Mouse (Mus musculus) heart, embryonic 15.5 days (tissue): ENCODE measurements at regions not wholly inside any gene's neighbourhood (a gene's known extent, or its start where the extent isn't known, plus 50 kb on each side); places are given as distances from the start of the nearest gene placed in this dataset. TPM values are rescaled to one million over a fixed set of nuclear protein-coding genes. Genes with fewer than 3 reads are reported as not detected.
A peak's percentile ranks its signal among the peaks of the same experiment; 100 is the strongest.

ENCODE experiments used
- ATAC-seq: fragments of 200-750 bp; cut with Nextera tagmentation; replicated peaks from 2 replicates; pipeline ENCODE4 v1.8.0; 2017; ENCODE audit warnings: low read depth, moderate TSS enrichment; ENCODE audit not compliant: insufficient number of reproducible peaks, insufficient read depth, low FRiP score
- H3K27ac ChIP-seq: fragments of 300-500 bp; sonication (generic); 2 replicates; pipeline ENCODE4 v1.5.1; 2015; ENCODE audit warnings: mild to moderate bottlenecking, inconsistent platforms
- H3K27me3 ChIP-seq: fragments of 300-500 bp; sonication (generic); 2 replicates; pipeline ENCODE4 v1.6.1; 2015; ENCODE audit warnings: inconsistent platforms
- H3K36me3 ChIP-seq: fragments of 300-500 bp; sonication (generic); 2 replicates; pipeline ENCODE4 v1.6.1; 2015; ENCODE audit warnings: mild to moderate bottlenecking, inconsistent platforms
- H3K4me1 ChIP-seq: fragments of 300-500 bp; sonication (generic); replicated peaks from 2 replicates; pipeline ENCODE4 v1.6.1; 2015; ENCODE audit warnings: inconsistent platforms
- H3K4me2 ChIP-seq: fragments of 300-500 bp; sonication (generic); 2 replicates; pipeline ENCODE4 v1.6.1; 2015; ENCODE audit warnings: inconsistent platforms, mild to moderate bottlenecking, moderate library complexity
- H3K4me3 ChIP-seq: fragments of 300-500 bp; sonication (generic); 2 replicates; pipeline ENCODE4 v1.5.1; 2015; ENCODE audit warnings: mild to moderate bottlenecking, inconsistent platforms
- H3K9ac ChIP-seq: fragments of 300-500 bp; sonication (generic); 2 replicates; pipeline ENCODE4 v1.6.1; 2015; ENCODE audit warnings: mild to moderate bottlenecking, inconsistent platforms
- H3K9me3 ChIP-seq: fragments of 300-500 bp; sonication (generic); replicated peaks from 2 replicates; pipeline ENCODE4 v1.6.1; 2016; ENCODE audit warnings: inconsistent platforms
- WGBS: fragments of 180-500 bp; shearing (Covaris S2); methylation state at CpG from one replicate; pipeline ENCODE4 v1.1.7; 2015; ENCODE audit warnings: mixed read lengths; 5-methylcytosine and 5-hydroxymethylcytosine counted together
- microRNA-seq: library from miRNA; unstranded; fragments of <30 nt; microRNA quantifications from one replicate; pipeline ENCODE4, GENCODE M21; 2016

GRCm38 (mm10) chr7:115392520-115392919 is 646.1 kb downstream of the Sox6 start:
- 0 out of 2 replicates have a peak, but pooled peaks cover 4% of the 10 kb centered on the region for H3K4me1 ChIP-seq
- H3K9ac ChIP-seq = no peak overlapping the region
- H3K9me3 ChIP-seq = no peaks in the 10 kb centered on the region
- H3K4me3 ChIP-seq = no peak overlapping the region
- H3K4me2 ChIP-seq = no peak overlapping the region
- WGBS = 23% methylated on average over 3 of the region's 3 CpGs
- ATAC-seq = no peak
- H3K27me3 ChIP-seq = no peaks in the 10 kb centered on the region
- H3K36me3 ChIP-seq = no peaks in the 10 kb centered on the region
- no peak overlapping the region for H3K27ac ChIP-seq

GRCm38 (mm10) chr7:115398202-115398601 is 640.4 kb downstream of the Sox6 start:
- 88% methylated on average over 2 of the region's 2 CpGs for WGBS
- H3K9me3 ChIP-seq = no peaks in the 10 kb centered on the region
- H3K36me3 ChIP-seq = no peaks in the 10 kb centered on the region
- ATAC-seq = no peak
- no peak overlapping the region for H3K9ac ChIP-seq
- H3K4me1 ChIP-seq = no peaks in the 10 kb centered on the region
- H3K4me2 ChIP-seq = no peak overlapping the region
- H3K4me3 ChIP-seq = no peak overlapping the region
- H3K27ac ChIP-seq = no peak overlapping the region
- H3K27me3 ChIP-seq = no peaks in the 10 kb centered on the region

- ATAC-seq = no peak
- 61% methylated on average over 3 of the region's 3 CpGs for WGBS
- no peak overlapping the region for H3K9ac ChIP-seq
- H3K9me3 ChIP-seq = no peaks in the 10 kb centered on the region
- H3K4me1 ChIP-seq = no peaks in the 10 kb centered on the region
- no peak overlapping the region for H3K4me3 ChIP-seq
- H3K27ac ChIP-seq = no peak overlapping the region
- no peaks in the 10 kb centered on the region for H3K36me3 ChIP-seq
- H3K4me2 ChIP-seq = no peak overlapping the region
- no peaks in the 10 kb centered on the region for H3K27me3 ChIP-seq
Measured at GRCm38 (mm10) chr7:115399461-115399860, 639.1 kb downstream of the Sox6 start.

GRCm38 (mm10) chr7:115407889-115408288 is 630.7 kb downstream of the Sox6 start:
- WGBS = 84% methylated on average over 3 of the region's 3 CpGs
- H3K4me1 ChIP-seq = peaks cover 16% of the 10 kb centered on the region
- H3K4me2 ChIP-seq = no peak overlapping the region
- no peaks in the 10 kb centered on the region for H3K36me3 ChIP-seq
- H3K27ac ChIP-seq = no peak overlapping the region
- H3K4me3 ChIP-seq = no peak overlapping the region
- H3K27me3 ChIP-seq = no peaks in the 10 kb centered on the region
- ATAC-seq = no peak
- H3K9me3 ChIP-seq = no peaks in the 10 kb centered on the region
- H3K9ac ChIP-seq = no peak overlapping the region

GRCm38 (mm10) chr7:115408915-115409314 is 629.7 kb downstream of the Sox6 start:
- Histone ChIP-seq H3K27me3 (no peaks in the 10 kb centered on the region), H3K9me3 (no peaks in the 10 kb centered on the region), H3K4me2 (no peak overlapping the region), H3K4me3 (no peak overlapping the region), H3K36me3 (no peaks in the 10 kb centered on the region), H3K4me1 (peaks cover 16% of the 10 kb centered on the region), H3K27ac (peak overlapping the region; percentile 51), H3K9ac (no peak overlapping the region)
- WGBS = 13% methylated on average over 2 of the region's 2 CpGs
- peak; percentile 72 for ATAC-seq

GRCm38 (mm10) chr7:115410501-115411230 is 627.9 kb downstream of the Sox6 start:
- H3K4me2 ChIP-seq = no peak overlapping the region
- no peaks in the 10 kb centered on the region for H3K27me3 ChIP-seq
- H3K4me3 ChIP-seq = no peak overlapping the region
- H3K36me3 ChIP-seq = no peaks in the 10 kb centered on the region
- H3K9me3 ChIP-seq = no peaks in the 10 kb centered on the region
- 79% methylated on average over 17 of the region's 17 CpGs for whole genome bisulfite sequencing
- H3K4me1 ChIP-seq = peaks cover 22% of the 10 kb centered on the region
- no peak overlapping the region for H3K9ac ChIP-seq
- no peak for ATAC-seq
- H3K27ac ChIP-seq = 0 out of 2 replicates have a peak overlapping the region, but pooled peaks have one; percentile 12

- peak; percentile 68 for ATAC-seq
- H3K9me3 ChIP-seq = no peaks in the 10 kb centered on the region
- peaks cover 22% of the 10 kb centered on the region for H3K4me1 ChIP-seq
- H3K4me2 ChIP-seq = no peak overlapping the region
- no peaks in the 10 kb centered on the region for H3K27me3 ChIP-seq
- no peak overlapping the region for H3K4me3 ChIP-seq
- no peaks in the 10 kb centered on the region for H3K36me3 ChIP-seq
- no peak overlapping the region for H3K9ac ChIP-seq
- 44% methylated on average over 2 of the region's 2 CpGs for WGBS
- no peak overlapping the region for H3K27ac ChIP-seq
Measured at GRCm38 (mm10) chr7:115411456-115411855, 627.1 kb downstream of the Sox6 start.

GRCm38 (mm10) chr7:115415147-115415561 is 623.4 kb downstream of the Sox6 start:
- Histone ChIP-seq H3K4me2 (no peak overlapping the region), H3K4me3 (no peak overlapping the region), H3K27ac (no peak overlapping the region), H3K27me3 (no peaks in the 10 kb centered on the region), H3K4me1 (peaks cover 12% of the 10 kb centered on the region), H3K9me3 (no peaks in the 10 kb centered on the region), H3K36me3 (no peaks in the 10 kb centered on the region), H3K9ac (no peak overlapping the region)
- WGBS = 26% methylated on average over 5 of the region's 5 CpGs
- no peak for ATAC-seq

Small RNAs in the stretch of these regions (microRNA-seq; reads per million reads assigned to microRNA genes)
- gene Gm27684 = not detected
